Mouse (Mus musculus): ENCODE results near the gene BC067074.

DNA sequence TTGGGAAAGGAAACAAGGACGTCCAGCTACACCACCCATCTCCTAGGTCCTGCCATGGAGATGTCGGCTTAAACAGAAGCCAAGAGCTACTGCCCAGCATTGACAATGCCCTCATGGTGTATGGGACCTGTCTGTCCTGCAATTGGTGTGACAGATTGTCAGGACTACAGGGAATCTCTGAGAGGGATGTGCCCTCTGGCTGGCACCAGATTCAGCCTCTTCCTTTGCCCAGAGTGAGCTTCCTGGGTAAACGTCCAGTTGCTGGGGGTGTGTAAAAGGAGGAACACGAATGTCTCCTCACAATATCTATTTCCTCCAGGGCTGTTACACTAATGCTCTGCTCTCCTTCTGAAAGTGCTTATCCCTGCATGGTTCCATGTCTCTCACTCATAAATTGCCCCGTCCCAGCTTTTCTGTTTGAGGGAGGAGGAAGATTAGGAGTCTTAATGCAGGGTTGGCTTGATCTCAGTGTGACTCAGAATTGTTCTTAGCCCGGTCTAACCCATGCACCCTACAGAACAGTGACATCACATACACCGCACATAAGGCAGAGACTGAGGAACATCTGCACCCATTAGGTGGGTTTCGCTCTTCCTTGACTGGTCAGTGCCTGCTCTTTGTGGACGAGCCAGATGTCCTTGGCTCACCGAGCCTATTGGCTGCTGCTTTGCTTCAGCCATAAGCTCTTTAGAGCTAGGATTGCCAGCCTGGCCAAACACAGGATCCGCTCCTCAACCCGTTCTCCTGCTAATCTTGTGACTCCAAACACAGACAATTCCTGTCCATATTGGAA lies 80.5 kb downstream of the BC067074 start:
- TF ChIP-seq POLR2AphosphoS2 (IDR thresholded peaks at IDR 0.05; ENCODE audit: insufficient read length, low read depth) (no peak), POLR2A (IDR thresholded peaks at IDR 0.05; ENCODE audit: insufficient read length, low read depth) (no peak), TCF12 (IDR thresholded peaks at IDR 0.05; ENCODE audit: insufficient read depth, poor library complexity, severe bottlenecking) (no peak), CEBPB (IDR thresholded peaks at IDR 0.05; ENCODE audit: insufficient read depth, poor library complexity, severe bottlenecking) (no peak), SRF (IDR thresholded peaks at IDR 0.05; ENCODE audit: control insufficient read depth, insufficient read length, low read depth) (no peak), MAX (IDR thresholded peaks at IDR 0.05; ENCODE audit: low read depth) (no peak), USF1 (IDR thresholded peaks at IDR 0.05; ENCODE audit: low read depth) (no peak)

Measured in myocyte (in vitro differentiated cells).